Mouse (Mus musculus): ENCODE data around the gene Zfp414.

DNA sequence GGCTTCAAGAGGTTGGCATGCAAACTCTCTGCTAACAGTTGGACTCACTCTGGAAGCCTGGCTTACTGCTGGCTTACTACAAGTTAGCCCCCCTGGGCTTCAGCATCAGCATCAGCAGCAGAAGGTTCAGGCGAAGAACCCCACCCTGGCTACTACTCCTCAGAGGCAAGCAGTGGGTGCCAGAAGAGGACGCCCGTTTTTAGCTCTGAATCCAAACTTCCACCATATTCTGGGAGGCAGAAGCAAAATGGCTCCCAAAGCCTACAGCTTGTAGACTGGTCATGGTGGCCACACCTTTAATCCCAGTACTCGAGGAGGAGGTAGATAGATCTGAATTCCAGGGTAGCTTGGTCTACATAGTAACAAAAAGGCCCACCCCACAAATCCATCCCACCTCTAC, 15.2 kb downstream of the Zfp414 start:
- TF ChIP-seq CTCF (IDR thresholded peaks at IDR 0.05; ENCODE audit: low read depth) = no peak
- TF ChIP-seq EP300 (IDR thresholded peaks at IDR 0.05; ENCODE audit: low read depth) = no peak
